In genomic region chr2:129893231-129893630, GRCm38 (mm10) we compare ENCODE assay signal across 9 mouse cellular contexts.
DNase-seq lines count a peak whose midpoint lies in the region; ATAC-seq and TF ChIP-seq lines count a peak whose summit lies in the region.
"Had no signal": no experiment of that assay in that cellular context is flagged by ENCODE, and none has a peak within 500 bp of the region (broad histone marks: within the 10 kb centered on the region; RNA-seq: fewer than 3 reads in every experiment).

No protein-coding gene starts in this region.

- TF ChIP-seq POLR2A in bone marrow, adult 2 months (IDR thresholded peaks at IDR 0.05; ENCODE audit: borderline replicate concordance, control insufficient read depth, low read depth, low read length): no peak

- TF ChIP-seq EP300 in liver, embryonic 14.5 days (IDR thresholded peaks at IDR 0.05; ENCODE audit: low read depth): no peak

- no peak for TF ChIP-seq CTCF in bone marrow, adult 2 months (IDR thresholded peaks at IDR 0.05; ENCODE audit: control insufficient read depth, insufficient read depth, low read length)
- no peak for TF ChIP-seq CTCF in liver, embryonic 14.5 days (IDR thresholded peaks at IDR 0.05; ENCODE audit: low read depth)
- no peak for TF ChIP-seq CTCF in intestine, postnatal 0 days (IDR thresholded peaks at IDR 0.05; ENCODE audit: low read depth)

- no peaks in the 10 kb centered on the region for H3K9me3 ChIP-seq in kidney, embryonic 15.5 days (replicated peaks)
- H3K9me3 ChIP-seq in liver, embryonic 14.5 days (ENCODE audit: control insufficient read depth, low read length): no peaks in the 10 kb centered on the region
- 0 out of 2 replicates have a peak, but pooled peaks cover 3% of the 10 kb centered on the region for H3K9me3 ChIP-seq in intestine, postnatal 0 days (ENCODE audit: control insufficient read depth)

- no peak overlapping the region for H3K4me3 ChIP-seq in kidney, embryonic 15.5 days (replicated peaks)
- no peak overlapping the region for H3K4me3 ChIP-seq in bone marrow, adult 2 months (replicated peaks; ENCODE audit: control insufficient read depth, low read depth, low read length)
- no peak overlapping the region for H3K4me3 ChIP-seq in liver, embryonic 14.5 days (ENCODE audit: insufficient read depth in 1 of 2, low read depth in 2 of 2, low read length in 2 of 2)
- H3K4me3 ChIP-seq in intestine, postnatal 0 days (ENCODE audit: low read depth, low read length): no peak overlapping the region

- no peak overlapping the region for H3K9ac ChIP-seq in kidney, embryonic 15.5 days
- H3K9ac ChIP-seq in liver, embryonic 14.5 days (replicated peaks): no peak overlapping the region
- H3K9ac ChIP-seq in intestine, postnatal 0 days (ENCODE audit: low read depth, low read length): no peak overlapping the region

- 61% methylated on average over 7 of the region's 7 CpGs for WGBS in kidney, embryonic 15.5 days
- 10% methylated on average over 7 of the region's 7 CpGs for WGBS in bone marrow, adult 2 months
- WGBS in liver, embryonic 14.5 days (ENCODE audit: insufficient replicate concordance): 26% methylated on average over 7 of the region's 7 CpGs
- 67% methylated on average over 7 of the region's 7 CpGs for WGBS in intestine, postnatal 0 days

- no peak overlapping the region for H3K4me2 ChIP-seq in kidney, embryonic 15.5 days
- H3K4me2 ChIP-seq in liver, embryonic 14.5 days (ENCODE audit: low read depth): no peak overlapping the region
- H3K4me2 ChIP-seq in intestine, postnatal 0 days (replicated peaks; ENCODE audit: low read depth): no peak overlapping the region

- peak; percentile 30 for DNase-seq in kidney, adult 9 months
- peak; percentile 23 for DNase-seq in A20 (ENCODE audit: low read depth, low spot score)
- DNase-seq in liver, embryonic 14.5 days (ENCODE audit: low read depth in 3 of 3, low spot score in 3 of 3): peak in 2 of 3 experiments; percentile 17 to 23
- DNase-seq in urinary bladder, postnatal 25 days (ENCODE audit: low spot score): no peak
- no peak for DNase-seq in cerebellum, adult 11-12 months

- no peak overlapping the region for H3K27ac ChIP-seq in kidney, embryonic 15.5 days
- peak overlapping the region; percentile 47; the same call in 1 of the 2 replicates for H3K27ac ChIP-seq in bone marrow, adult 2 months (ENCODE audit: control insufficient read depth, insufficient read depth, low read depth, low read length, poor library complexity)
- H3K27ac ChIP-seq in liver, embryonic 14.5 days: no peak overlapping the region
- no peak overlapping the region for H3K27ac ChIP-seq in intestine, postnatal 0 days (ENCODE audit: low read depth, low read length)

- no peaks in the 10 kb centered on the region for H3K4me1 ChIP-seq in kidney, embryonic 15.5 days
- H3K4me1 ChIP-seq in bone marrow, adult 2 months (ENCODE audit: control insufficient read depth, insufficient read depth, low read length): peaks cover 9% of the 10 kb centered on the region; the same call in 1 of the 2 replicates
- no peaks in the 10 kb centered on the region for H3K4me1 ChIP-seq in liver, embryonic 14.5 days (replicated peaks; ENCODE audit: control insufficient read depth in 2 of 2, insufficient read depth in 2 of 2, low read length in 1 of 2)
- no peaks in the 10 kb centered on the region for H3K4me1 ChIP-seq in intestine, postnatal 0 days (replicated peaks; ENCODE audit: control insufficient read depth, insufficient read depth, low read length)

- ATAC-seq in kidney, embryonic 15.5 days (replicated peaks; ENCODE audit: low FRiP score): no peak
- no peak for ATAC-seq in liver, embryonic 14.5 days (ENCODE audit: insufficient read depth)
- ATAC-seq in intestine, postnatal 0 days: no peak
- ATAC-seq: intestine, embryonic 16.5 days had no signal

- no peaks in the 10 kb centered on the region for H3K36me3 ChIP-seq in kidney, embryonic 15.5 days
- no peaks in the 10 kb centered on the region for H3K36me3 ChIP-seq in liver, embryonic 14.5 days (replicated peaks; ENCODE audit: control insufficient read depth, insufficient read depth, low read depth)
- H3K36me3 ChIP-seq in intestine, postnatal 0 days (ENCODE audit: control insufficient read depth, insufficient read depth): no peaks in the 10 kb centered on the region

- no peaks in the 10 kb centered on the region for H3K27me3 ChIP-seq in kidney, embryonic 15.5 days
- H3K27me3 ChIP-seq in liver, embryonic 14.5 days (ENCODE audit: control insufficient read depth, insufficient read depth, low read length): no peaks in the 10 kb centered on the region
- H3K27me3 ChIP-seq in intestine, postnatal 0 days (replicated peaks; ENCODE audit: control insufficient read depth, insufficient read depth, low read length): no peaks in the 10 kb centered on the region

Comparison
In these comparisons a context has a peak if more than half of its experiments do, and no peak if none do; other contexts are left out.
1. DNase-seq: peak in kidney, adult 9 months (single experiment), A20 (single experiment) and liver, embryonic 14.5 days (2 of 3); none in urinary bladder, postnatal 25 days (single experiment) and cerebellum, adult 11-12 months (single experiment).